Mouse (Mus musculus) G1E (cell line): ENCODE results near the gene Arid3b.

ENCODE experiments used
- CTCF ChIP-seq: IDR thresholded peaks from 2 replicates; pipeline ENCODE4 v1.5.1; 2012; ENCODE audit warnings: low read depth, low read length, inconsistent platforms, mixed read lengths
- POLR2AphosphoS5 ChIP-seq: IDR thresholded peaks from 2 replicates; pipeline ENCODE4 v1.6.1; 2012; ENCODE audit warnings: low read depth, low read length, inconsistent platforms; ENCODE audit not compliant: insufficient replicate concordance

GRCm38 (mm10) chr9:57750901-57751300, 85.7 kb downstream of the Arid3b start:
- TF ChIP-seq CTCF (no peak), POLR2AphosphoS5 (no peak)
